Mouse (Mus musculus) myocyte (in vitro differentiated cells): ENCODE measurements around the gene Adcyap1r1.

Experiments
- E2F4 ChIP-seq: IDR thresholded peaks from one replicate; pipeline ENCODE4 v1.6.1; 2011; ENCODE audit warnings: mild to moderate bottlenecking, control low read depth, moderate library complexity; ENCODE audit not compliant: insufficient read depth
- MAX ChIP-seq: IDR thresholded peaks from one replicate; pipeline ENCODE4 v1.6.1; 2011; ENCODE audit warnings: low read depth, mild to moderate bottlenecking, control low read depth
- POLR2A ChIP-seq: IDR thresholded peaks from one replicate; pipeline ENCODE4 v1.6.1; 2011; ENCODE audit warnings: low read depth, mild to moderate bottlenecking, control low read depth, moderate library complexity; ENCODE audit not compliant: insufficient read length
- POLR2AphosphoS2 ChIP-seq: IDR thresholded peaks from one replicate; pipeline ENCODE4 v1.6.1; 2011; ENCODE audit warnings: low read depth, control low read depth; ENCODE audit not compliant: insufficient read length
- REST ChIP-seq: IDR thresholded peaks from one replicate; pipeline ENCODE4 v1.6.1; 2011; ENCODE audit warnings: mild to moderate bottlenecking, control low read depth, moderate library complexity; ENCODE audit not compliant: insufficient read depth, insufficient read length
- TCF12 ChIP-seq: IDR thresholded peaks from one replicate; pipeline ENCODE4 v1.6.1; 2011; ENCODE audit warnings: mild to moderate bottlenecking, control low read depth; ENCODE audit not compliant: poor library complexity, insufficient read depth, severe bottlenecking
- TCF3 ChIP-seq: IDR thresholded peaks from one replicate; pipeline ENCODE4 v1.6.1; 2011; ENCODE audit warnings: low read depth, control low read depth; ENCODE audit not compliant: insufficient read length
- USF1 ChIP-seq: IDR thresholded peaks from one replicate; pipeline ENCODE4 v1.6.1; 2011; ENCODE audit warnings: low read depth, mild to moderate bottlenecking, control low read depth, moderate library complexity

DNA sequence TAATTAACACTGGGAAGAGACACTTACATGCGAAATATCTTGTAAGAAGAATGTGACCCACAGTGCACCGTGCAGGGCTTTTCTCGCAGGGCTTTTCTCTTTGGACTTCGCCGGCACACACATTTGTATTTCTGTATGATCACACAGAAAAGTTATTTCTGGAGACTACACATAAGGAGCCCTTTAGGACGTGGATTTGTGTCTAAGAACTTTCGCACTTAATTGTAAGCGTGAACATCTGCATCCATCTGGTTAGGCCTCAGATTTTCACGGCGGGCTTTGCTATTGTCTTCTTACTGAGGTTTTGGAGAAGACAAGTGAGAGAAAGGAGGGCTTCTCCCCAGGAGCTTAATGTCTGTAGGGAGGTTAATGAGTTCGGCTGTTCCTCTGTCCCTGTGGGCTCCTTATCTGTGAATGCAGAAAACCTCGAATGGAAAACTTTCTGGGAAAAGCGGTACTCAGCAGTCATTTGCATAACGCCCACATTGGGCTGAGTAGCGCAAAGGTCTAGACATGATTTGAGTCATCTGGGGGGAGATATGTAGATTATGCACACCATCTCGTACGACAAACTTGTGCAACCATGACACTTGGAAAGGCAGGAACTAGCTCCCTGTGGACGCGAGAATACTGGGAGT, 60.4 kb downstream of the Adcyap1r1 start:
- TF ChIP-seq POLR2A (no peak), USF1 (no peak), TCF3 (no peak), TCF12 (no peak), E2F4 (no peak), MAX (no peak), REST (no peak), POLR2AphosphoS2 (no peak)
